Mouse (Mus musculus) megakaryocyte, embryonic 14.5 days (primary cell): ENCODE measurements around the gene Kctd2.

Experiments used
- FLI1 ChIP-seq: IDR thresholded peaks from 2 replicates; pipeline ENCODE4 v1.6.1; 2012; ENCODE audit warnings: low read length, inconsistent platforms, mixed read lengths
- GATA1 ChIP-seq: IDR thresholded peaks from 3 replicates; pipeline ENCODE4 v1.6.1; 2012; ENCODE audit warnings: mixed read lengths, low read length, inconsistent platforms, borderline replicate concordance

DNA sequence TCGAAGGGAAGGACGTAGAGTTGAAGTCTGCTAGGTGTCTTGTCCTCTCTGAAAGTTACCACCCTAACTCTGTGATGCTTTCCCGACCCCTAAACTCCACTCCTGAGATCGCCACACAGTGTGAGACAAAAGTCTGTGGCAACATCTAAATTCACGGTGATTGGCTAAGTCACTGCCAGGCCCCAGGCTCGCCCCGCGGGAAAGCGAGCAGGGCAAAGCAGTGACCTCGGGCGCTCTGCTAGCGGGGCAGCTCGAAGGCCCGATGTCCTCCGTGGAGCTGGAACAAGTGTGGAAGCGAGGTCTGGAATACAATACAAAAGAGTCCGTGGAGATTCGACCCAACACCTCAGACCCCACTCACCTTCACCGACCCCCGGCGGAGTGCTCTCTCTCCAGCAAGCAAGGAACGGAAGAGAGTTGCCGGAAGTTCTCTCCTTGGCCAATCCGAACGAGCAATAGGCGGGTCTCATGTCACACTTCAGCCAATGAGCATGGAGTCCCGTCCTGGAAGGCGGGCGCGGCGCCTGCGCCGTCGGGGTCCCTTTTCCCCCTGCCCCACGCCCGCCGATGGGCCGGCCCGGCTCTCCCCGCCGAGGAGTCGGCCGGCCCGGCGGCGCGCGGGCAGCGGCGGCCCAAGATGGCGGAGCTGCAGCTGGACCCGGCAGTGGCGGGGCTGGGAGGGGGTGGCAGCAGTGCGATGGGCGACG is at the start of gene Kctd2, which contains the start of gene Atp5h:
- TF ChIP-seq GATA1 (no peak), FLI1 (no peak)
